Mouse (Mus musculus) hindbrain, embryonic 10.5 days (tissue): ENCODE measurements around the gene Tnfaip1. TPM values are rescaled to one million over a fixed set of nuclear protein-coding genes. Genes with fewer than 3 reads are reported as not detected.

ENCODE experiments used
- DNase-seq: peaks from one replicate; pipeline ENCODE4 v3.0.0-alpha.2; 2017; ENCODE audit warnings: low spot score
- H3K27ac ChIP-seq: fragments of 300-500 bp; sonication (generic); 2 replicates; pipeline ENCODE4 v1.5.1; 2016; ENCODE audit warnings: mild to moderate bottlenecking, moderate library complexity
- H3K27me3 ChIP-seq: fragments of 300-500 bp; sonication (generic); 2 replicates; pipeline ENCODE4 v1.6.1; 2016; ENCODE audit warnings: mild to moderate bottlenecking; ENCODE audit not compliant: poor library complexity, insufficient read depth, severe bottlenecking
- H3K36me3 ChIP-seq: fragments of 300-500 bp; sonication (generic); 2 replicates; pipeline ENCODE4 v1.6.1; 2016; ENCODE audit warnings: mild to moderate bottlenecking, moderate library complexity
- H3K4me1 ChIP-seq: fragments of 300-500 bp; sonication (generic); replicated peaks from 2 replicates; pipeline ENCODE4 v1.6.1; 2016; ENCODE audit warnings: mild to moderate bottlenecking
- H3K4me3 ChIP-seq: fragments of 300-500 bp; sonication (generic); 2 replicates; pipeline ENCODE4 v1.5.1; 2016; ENCODE audit warnings: mild to moderate bottlenecking, moderate library complexity
- H3K9me3 ChIP-seq: fragments of 300-500 bp; sonication (generic); 2 replicates; pipeline ENCODE4 v1.6.1; 2016; ENCODE audit warnings: mild to moderate bottlenecking, moderate library complexity
- WGBS: fragments of 180-500 bp; shearing (Covaris S2); methylation state at CpG from one replicate; pipeline ENCODE4 v1.1.7; 2016; 5-methylcytosine and 5-hydroxymethylcytosine counted together
- polyA plus RNA-seq: library from polyadenylated mRNA; unstranded; fragments of >200 nt; fragmentation: Nextera tagmentation; extraction: Ambion mirVana; gene quantifications from 2 replicates; pipeline ENCODE4 v1.2.1, GENCODE M21; 2016

Tnfaip1 gene
- polyA plus RNA-seq, 1 experiment from 2014 or later, result 70.4 TPM

DNA sequence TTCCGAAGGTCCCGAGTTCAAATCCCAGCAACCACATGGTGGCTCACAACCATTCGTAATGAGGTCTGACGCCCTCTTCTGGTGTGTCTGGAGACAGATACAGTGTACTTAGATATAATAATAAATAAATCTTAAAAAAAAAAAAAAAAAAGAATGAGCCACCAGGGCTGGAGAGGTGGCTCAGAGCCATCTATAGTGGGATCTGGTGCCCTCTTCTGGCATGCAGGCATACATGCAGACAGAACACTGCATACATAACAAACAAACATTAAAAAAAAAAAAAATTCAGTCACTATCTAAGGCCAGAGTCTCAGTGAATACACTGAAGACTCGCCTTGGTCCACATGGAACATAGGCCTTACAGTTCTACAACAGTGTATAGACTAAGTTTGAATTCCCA, 27.0 kb downstream of the Tnfaip1 start:
- Histone ChIP-seq H3K27ac (no peak overlapping the region), H3K4me1 (peaks cover 26% of the 10 kb centered on the region), H3K36me3 (peaks cover 54% of the 10 kb centered on the region), H3K4me3 (no peak overlapping the region), H3K9me3 (no peaks in the 10 kb centered on the region), H3K27me3 (no peaks in the 10 kb centered on the region)
- DNase-seq, result no peak
- 77% methylated on average over 5 of the region's 5 CpGs for WGBS

DNA sequence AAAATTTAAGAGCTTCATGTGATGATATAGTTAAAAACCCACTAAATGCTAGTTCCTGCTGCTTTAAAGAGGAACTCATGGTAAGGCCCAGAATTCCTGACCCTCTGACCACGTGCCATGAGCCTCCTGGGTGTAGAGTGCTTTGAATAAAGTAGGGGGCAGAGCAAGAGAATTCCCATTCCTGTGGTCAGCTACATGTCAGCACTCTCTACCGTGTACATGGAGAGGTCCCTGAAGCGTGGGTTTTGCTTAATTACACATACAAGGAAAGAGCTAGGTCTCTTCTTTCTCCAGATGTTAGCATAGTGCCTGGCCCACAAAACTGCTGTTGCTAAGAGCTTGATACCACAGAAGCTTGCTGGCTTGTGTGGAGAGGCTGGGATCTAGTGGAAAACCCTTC, 30.7 kb downstream of the Tnfaip1 start:
- Histone ChIP-seq H3K9me3 (no peaks in the 10 kb centered on the region), H3K4me3 (no peak overlapping the region), H3K36me3 (peaks cover 49% of the 10 kb centered on the region), H3K27ac (no peak overlapping the region), H3K4me1 (no peaks in the 10 kb centered on the region; the same call in 1 of the 2 replicates), H3K27me3 (peaks cover 10% of the 10 kb centered on the region; the same call in 1 of the 2 replicates)
- no peak for DNase-seq
- WGBS, result 82% methylated on average over 3 of the region's 3 CpGs

DNA sequence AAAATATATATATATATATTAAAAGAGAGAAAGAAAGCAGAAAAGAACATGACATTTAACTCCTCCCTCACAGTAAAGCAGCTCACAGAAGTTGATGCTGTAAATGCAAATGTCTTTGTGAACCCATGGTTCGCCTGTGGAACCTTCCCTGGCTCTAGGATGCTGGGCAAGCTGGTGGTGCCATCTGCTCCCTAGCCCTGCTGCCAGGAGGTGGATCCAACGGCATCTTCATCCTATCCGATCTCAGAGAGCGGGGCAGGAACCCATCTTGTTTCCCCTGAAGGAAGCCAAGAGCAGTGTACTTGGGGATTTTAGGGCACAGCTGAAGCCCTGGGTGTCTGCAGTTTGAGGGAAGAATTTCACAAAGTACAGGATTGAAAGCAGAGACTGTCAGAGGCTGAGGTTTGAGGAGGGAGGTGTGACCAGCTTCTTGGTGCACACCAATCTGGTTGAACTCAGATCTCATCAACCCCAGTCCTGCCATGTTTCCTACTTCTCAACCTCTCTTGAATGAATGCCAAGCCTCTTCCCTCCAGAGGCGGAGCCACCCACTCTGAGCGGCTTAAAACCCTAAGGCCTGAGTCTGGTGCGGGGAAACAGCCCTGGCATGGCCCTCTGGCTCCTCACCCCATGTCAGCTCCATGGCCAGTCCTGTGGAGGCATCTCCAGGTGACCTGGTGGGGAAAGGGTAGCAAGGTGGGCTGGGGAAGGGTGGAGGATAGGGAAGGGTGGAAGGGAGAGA, 33.1 kb downstream of the Tnfaip1 start, which contains the start of gene Sebox:
TSS of gene Sebox (plus strand) at position 539 of the 742 bp plus-strand sequence.
- no peak within 1 kb of the TSS for H3K4me3 ChIP-seq
- WGBS, result 66% methylated on average over 7 of the region's 7 CpGs
- no peak for DNase-seq
- peaks cover 21% of the 10 kb centered on the region for H3K4me1 ChIP-seq
- no peak within 1 kb of the TSS for H3K27ac ChIP-seq
- peaks cover 30% of the 10 kb centered on the region for H3K27me3 ChIP-seq
- H3K36me3 ChIP-seq, result peaks cover 29% of the 10 kb centered on the region
- H3K9me3 ChIP-seq, result no peaks in the 10 kb centered on the region

DNA sequence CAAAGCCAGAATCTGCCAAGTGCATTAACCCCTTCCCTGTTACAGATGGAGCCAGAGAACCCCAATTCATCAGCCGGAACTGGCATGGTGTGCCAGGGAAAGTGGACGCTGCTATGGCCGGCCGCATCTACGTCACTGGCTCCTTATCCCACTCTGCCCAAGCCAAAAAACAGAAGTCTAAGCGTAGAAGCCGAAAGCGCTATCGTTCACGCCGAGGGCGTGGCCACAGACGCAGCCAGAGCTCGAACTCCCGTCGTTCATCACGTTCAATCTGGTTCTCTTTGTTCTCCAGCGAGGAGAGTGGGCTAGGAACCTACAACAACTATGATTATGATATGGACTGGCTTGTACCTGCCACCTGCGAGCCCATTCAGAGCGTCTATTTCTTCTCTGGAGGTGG, 34.6 kb downstream of the Tnfaip1 start:
- 86% methylated on average over 20 of the region's 20 CpGs for WGBS
- DNase-seq, result no peak
- H3K4me1 ChIP-seq, result peaks cover 36% of the 10 kb centered on the region
- peaks cover 13% of the 10 kb centered on the region for H3K36me3 ChIP-seq
- H3K4me3 ChIP-seq, result no peak overlapping the region
- H3K9me3 ChIP-seq, result no peaks in the 10 kb centered on the region
- H3K27ac ChIP-seq, result no peak overlapping the region
- peaks cover 35% of the 10 kb centered on the region for H3K27me3 ChIP-seq

DNA sequence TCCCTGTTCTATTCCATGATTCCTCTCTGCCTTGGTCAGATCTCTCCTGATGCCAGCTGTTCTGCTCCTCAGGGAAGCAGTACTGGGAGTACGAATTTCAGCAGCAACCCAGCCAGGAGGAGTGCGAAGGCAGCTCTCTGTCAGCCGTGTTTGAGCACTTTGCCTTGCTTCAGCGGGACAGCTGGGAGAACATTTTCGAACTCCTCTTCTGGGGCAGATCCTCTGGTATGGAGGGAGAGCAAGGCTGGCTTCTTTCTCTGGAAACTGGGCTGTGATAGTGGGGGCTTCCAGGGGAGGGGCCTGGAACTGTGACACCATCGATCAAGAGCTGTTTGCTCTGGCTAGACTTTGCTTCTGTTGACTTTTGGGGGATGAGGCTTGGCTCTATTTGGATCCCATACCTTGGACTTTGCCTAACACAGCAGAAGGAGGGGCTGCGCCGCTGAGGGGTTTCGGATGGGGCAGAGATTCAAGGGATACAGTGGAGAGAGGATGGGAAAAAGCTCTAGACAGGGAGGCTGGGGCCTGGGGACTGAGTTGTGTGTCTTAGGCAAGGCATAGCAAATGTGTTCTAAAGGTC, 35.4 kb downstream of the Tnfaip1 start:
- H3K4me1 ChIP-seq, result peaks cover 44% of the 10 kb centered on the region
- peak overlapping the region; percentile 66 for H3K27ac ChIP-seq
- peaks cover 5% of the 10 kb centered on the region for H3K36me3 ChIP-seq
- no peaks in the 10 kb centered on the region for H3K9me3 ChIP-seq
- no peak for DNase-seq
- peaks cover 43% of the 10 kb centered on the region for H3K27me3 ChIP-seq
- WGBS, result 80% methylated on average over 9 of the region's 9 CpGs
- H3K4me3 ChIP-seq, result peak overlapping the region; percentile 24

DNA sequence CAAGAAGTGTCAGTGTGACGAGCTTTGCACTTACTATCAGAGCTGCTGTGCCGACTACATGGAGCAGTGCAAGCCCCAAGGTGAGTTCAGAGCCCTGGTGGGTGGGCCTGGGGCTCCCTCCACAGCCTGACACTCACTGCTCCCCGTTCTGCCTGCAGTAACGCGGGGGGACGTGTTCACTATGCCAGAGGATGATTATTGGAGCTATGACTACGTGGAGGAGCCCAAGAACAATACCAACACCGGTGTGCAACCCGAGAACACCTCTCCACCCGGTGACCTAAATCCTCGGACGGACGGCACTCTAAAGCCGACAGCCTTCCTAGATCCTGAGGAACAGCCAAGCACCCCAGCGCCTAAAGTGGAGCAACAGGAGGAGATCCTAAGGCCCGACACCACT, 36.6 kb downstream of the Tnfaip1 start:
- DNase-seq, result no peak
- 49% methylated on average over 16 of the region's 16 CpGs for WGBS
- Histone ChIP-seq H3K9me3 (no peaks in the 10 kb centered on the region), H3K27ac (peak overlapping the region; percentile 66), H3K27me3 (peaks cover 55% of the 10 kb centered on the region), H3K4me3 (peak overlapping the region; percentile 24), H3K4me1 (peaks cover 46% of the 10 kb centered on the region), H3K36me3 (no peaks in the 10 kb centered on the region)

DNA sequence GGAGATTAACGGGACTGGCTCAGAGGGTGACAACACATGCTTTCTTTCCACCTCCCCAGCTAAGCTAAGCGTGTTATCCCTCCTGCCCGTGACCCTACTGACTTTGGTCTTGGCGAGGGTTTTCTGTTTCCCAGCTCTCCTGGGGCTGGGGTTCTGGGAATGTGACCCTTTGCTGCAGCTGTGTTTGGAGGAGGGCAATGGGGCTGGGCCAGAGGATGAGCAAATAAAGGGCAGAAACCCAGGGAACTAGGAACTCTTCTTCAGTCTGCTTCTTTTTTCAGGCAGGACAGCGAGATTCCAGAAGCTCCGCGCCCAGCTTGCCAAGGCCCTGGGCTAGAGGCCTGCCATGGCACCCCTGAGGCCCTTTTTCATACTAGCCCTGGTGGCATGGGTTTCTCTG, 37.1 kb downstream of the Tnfaip1 start, which contains the start of gene Vtn:
TSS of gene Vtn (plus strand) at position 88 of the 400 bp plus-strand sequence.
- Histone ChIP-seq H3K27me3 (peaks cover 60% of the 10 kb centered on the region), H3K4me3 (peak within 1 kb of the TSS; percentile 64), H3K27ac (peak within 1 kb of the TSS; percentile 76), H3K9me3 (no peaks in the 10 kb centered on the region), H3K4me1 (peaks cover 46% of the 10 kb centered on the region), H3K36me3 (no peaks in the 10 kb centered on the region)
- WGBS, result 43% methylated on average over 7 of the region's 7 CpGs
- peak; percentile 28 for DNase-seq

DNA sequence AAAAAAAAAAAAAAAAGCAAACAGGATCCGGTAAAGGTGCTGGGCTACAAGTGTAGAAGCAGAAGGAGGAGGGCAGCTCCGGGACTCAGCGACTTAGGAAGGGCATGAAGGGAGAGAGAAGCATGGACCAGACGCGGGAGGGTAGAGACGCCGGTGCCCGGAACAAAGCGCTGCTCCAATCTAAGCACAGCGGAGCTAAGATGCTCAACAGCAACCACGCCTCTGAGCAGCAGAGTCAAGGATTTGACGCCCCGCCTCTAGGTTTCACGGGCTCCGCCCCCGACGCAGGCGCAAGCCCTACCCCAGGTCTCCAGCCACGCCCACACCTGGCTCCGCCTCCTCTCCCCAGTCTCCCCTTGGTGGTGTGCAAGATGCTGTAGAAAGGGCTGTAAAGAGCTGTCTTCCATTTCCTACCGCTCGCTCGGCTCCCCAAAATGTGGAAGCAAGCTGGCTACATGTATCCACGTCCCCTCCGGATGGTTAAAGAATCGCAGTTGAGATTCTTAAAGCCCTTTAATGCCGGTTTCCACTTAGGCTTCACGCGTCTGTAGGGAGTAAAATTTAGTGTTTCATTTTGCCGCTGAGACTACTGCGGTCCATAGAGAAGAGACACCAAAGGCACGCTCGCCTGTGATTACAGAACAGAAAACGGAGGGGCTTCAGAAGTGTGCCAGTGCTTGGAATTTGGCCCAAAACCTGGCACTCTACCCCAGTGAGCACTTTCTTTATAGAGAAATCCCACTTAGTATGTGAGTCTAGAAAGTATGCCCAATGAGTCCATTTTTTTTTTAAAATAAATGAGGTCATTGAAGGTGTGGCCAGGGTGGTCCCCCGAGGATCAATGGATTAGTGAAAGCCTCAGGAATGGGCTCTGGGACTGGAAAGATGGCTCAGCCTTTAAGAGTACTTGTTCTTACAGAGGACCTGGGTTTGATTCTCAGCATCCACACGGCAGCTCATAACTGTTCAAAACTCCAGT, 38.3 kb downstream of the Tnfaip1 start, which contains the start of gene Sarm1:
TSS of gene Sarm1 (minus strand) at position 211 of the 979 bp plus-strand sequence.
- peak within 1 kb of the TSS; percentile 76 for H3K27ac ChIP-seq

DNA sequence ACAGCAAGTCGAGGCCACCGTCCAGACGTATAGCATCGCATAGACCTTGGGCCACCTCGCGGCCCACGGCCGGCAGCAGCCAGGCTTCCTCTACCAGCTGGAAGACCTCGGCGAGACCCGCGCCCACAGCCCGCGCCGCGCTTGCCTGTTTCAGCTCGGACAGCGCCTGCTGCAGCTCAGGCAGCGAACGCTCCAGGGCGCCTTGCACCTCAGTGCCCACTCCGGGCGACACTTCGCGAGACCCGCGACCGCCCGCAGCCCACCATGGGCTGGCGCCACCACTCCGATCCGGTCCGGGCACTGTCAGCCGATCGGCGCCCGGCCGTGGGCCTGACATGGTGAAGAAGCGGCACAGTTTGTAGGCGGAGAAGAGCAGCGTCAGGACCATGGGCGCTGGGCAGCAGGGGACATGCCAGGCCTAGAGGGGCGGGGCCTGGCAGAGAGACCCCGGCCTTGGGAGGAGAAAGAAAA, 39.0 kb downstream of the Tnfaip1 start:
- Histone ChIP-seq H3K27me3 (peaks cover 75% of the 10 kb centered on the region), H3K4me3 (peak overlapping the region; percentile 64), H3K36me3 (no peaks in the 10 kb centered on the region), H3K9me3 (no peaks in the 10 kb centered on the region), H3K27ac (peak overlapping the region; percentile 76), H3K4me1 (peaks cover 46% of the 10 kb centered on the region)
- under 1% methylated on average over 44 of the region's 44 CpGs for WGBS
- DNase-seq, result peak; percentile 62

More for the DNA sequence above, 38.3 kb downstream of the Tnfaip1 start, which contains the start of gene Sarm1:
- DNase-seq, result peak; percentile 96
- peaks cover 46% of the 10 kb centered on the region for H3K4me1 ChIP-seq
- H3K36me3 ChIP-seq, result no peaks in the 10 kb centered on the region
- peak within 1 kb of the TSS; percentile 64 for H3K4me3 ChIP-seq
- H3K9me3 ChIP-seq, result no peaks in the 10 kb centered on the region
- WGBS, result 3% methylated on average over 36 of the region's 36 CpGs
- H3K27me3 ChIP-seq, result peaks cover 68% of the 10 kb centered on the region

DNA sequence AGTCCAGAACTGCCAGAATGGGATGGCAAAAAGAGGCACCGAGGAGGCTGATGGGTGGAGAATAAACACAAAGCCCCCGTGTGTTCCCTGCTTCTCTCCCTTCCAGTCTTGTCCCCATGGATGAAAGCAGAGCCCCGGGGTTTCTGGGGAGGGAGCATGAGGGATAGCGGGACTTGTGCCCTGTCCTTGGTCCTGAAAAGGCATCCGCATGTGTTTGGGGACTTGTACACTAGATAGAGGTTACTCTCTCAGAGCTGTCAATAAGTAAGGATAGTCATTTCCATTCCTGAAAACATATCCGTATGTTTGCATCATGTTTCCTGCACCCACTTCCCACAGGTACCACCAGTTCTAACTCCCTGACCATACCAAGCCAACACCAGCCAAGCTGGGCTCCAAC, 40.2 kb downstream of the Tnfaip1 start:
- no peaks in the 10 kb centered on the region for H3K9me3 ChIP-seq
- peaks cover 48% of the 10 kb centered on the region for H3K4me1 ChIP-seq
- peak overlapping the region; percentile 64; the same call in 1 of the 2 replicates for H3K4me3 ChIP-seq
- peak; percentile 51 for DNase-seq
- H3K27me3 ChIP-seq, result peaks cover 80% of the 10 kb centered on the region
- 6% methylated on average over 6 of the region's 6 CpGs for WGBS
- no peaks in the 10 kb centered on the region for H3K36me3 ChIP-seq
- no peak overlapping the region for H3K27ac ChIP-seq

DNA sequence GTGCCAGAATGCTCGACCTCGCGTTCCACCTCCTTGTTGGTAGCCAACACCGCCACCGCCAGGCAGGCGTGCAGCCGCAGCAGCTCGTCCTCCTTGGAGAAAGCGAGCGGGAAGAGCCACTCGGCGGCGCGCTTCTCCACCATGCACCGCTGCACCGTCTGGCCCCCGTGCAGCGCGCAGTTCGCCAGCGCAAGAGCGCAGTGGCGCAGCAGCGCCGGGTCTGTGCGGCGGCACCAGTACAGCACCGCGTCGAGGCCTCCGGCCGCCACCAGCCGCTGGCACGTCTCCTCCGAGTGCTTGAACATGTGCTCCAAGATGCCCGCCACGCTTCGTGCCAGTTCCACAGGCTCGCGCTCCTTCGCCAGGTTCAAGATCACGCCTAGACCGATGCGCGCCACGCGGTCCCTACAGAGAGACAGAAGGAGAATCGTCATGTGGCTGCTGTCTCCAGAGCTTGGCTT, 45.3 kb downstream of the Tnfaip1 start:
- Histone ChIP-seq H3K9me3 (no peaks in the 10 kb centered on the region), H3K27ac (peak overlapping the region; percentile 5; the same call in 1 of the 2 replicates), H3K4me1 (peaks cover 16% of the 10 kb centered on the region), H3K36me3 (peaks cover 12% of the 10 kb centered on the region; the same call in 1 of the 2 replicates), H3K27me3 (peaks cover 95% of the 10 kb centered on the region), H3K4me3 (peak overlapping the region; percentile 47)
- peak; percentile 70 for DNase-seq
- WGBS, result 9% methylated on average over 48 of the region's 48 CpGs

DNA sequence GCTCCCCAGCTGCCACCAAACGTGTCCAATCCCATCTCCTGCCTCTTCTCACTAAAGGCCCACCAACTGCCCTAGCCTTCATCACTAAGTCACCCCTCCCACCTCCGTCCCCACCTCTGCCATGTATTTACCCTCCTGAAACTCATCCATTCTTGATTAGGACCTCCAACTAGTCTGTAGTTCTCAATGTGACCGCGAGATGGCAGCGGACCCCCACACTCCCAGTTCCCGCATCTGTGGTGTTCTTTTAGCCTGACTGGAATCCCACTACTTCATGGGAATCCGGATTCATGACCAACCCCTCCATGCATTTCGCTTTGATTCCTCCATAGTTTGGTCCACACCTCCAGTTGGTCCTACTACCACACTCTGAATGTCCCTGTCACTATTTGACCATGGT, 48.0 kb downstream of the Tnfaip1 start:
- H3K27ac ChIP-seq, result no peak overlapping the region
- peaks cover 85% of the 10 kb centered on the region for H3K27me3 ChIP-seq
- H3K36me3 ChIP-seq, result peaks cover 14% of the 10 kb centered on the region; the same call in 1 of the 2 replicates
- H3K4me3 ChIP-seq, result peak overlapping the region; percentile 16; the same call in 1 of the 2 replicates
- no peaks in the 10 kb centered on the region for H3K9me3 ChIP-seq
- peak; percentile 83 for DNase-seq
- H3K4me1 ChIP-seq, result peaks cover 14% of the 10 kb centered on the region
- WGBS, result 4% methylated on average over 8 of the region's 8 CpGs
